Mouse (Mus musculus): ENCODE measurements around the gene Fam160a1. TPM values are rescaled to one million over a fixed set of nuclear protein-coding genes. Genes with fewer than 3 reads are reported as not detected.

Fam160a1 gene
- polyA plus RNA-seq, 1 experiment from 2014 or later: 7.5 TPM

GRCm38 (mm10) chr3:85812010-85812409 lies 5.1 kb downstream of the Fam160a1 start:
- H3K36me3 ChIP-seq (ENCODE audit: control insufficient read depth, insufficient read depth, low read length): no peaks in the 10 kb centered on the region
- no peak for ATAC-seq (ENCODE audit: insufficient read depth, low FRiP score)
- H3K9ac ChIP-seq (ENCODE audit: low read length): no peak overlapping the region
- no peaks in the 10 kb centered on the region for H3K27me3 ChIP-seq (ENCODE audit: control insufficient read depth, insufficient read depth, low read length)
- H3K9me3 ChIP-seq (replicated peaks; ENCODE audit: control insufficient read depth, low read length): no peaks in the 10 kb centered on the region
- no peak overlapping the region for H3K4me3 ChIP-seq (replicated peaks; ENCODE audit: low read length)
- no peak overlapping the region for H3K27ac ChIP-seq (ENCODE audit: low read length)
- H3K4me1 ChIP-seq (ENCODE audit: control insufficient read depth, insufficient read depth, low read length): no peaks in the 10 kb centered on the region
- H3K4me2 ChIP-seq (ENCODE audit: low read depth, low read length): no peak overlapping the region
- 87% methylated on average over 5 of the region's 5 CpGs for WGBS

GRCm38 (mm10) chr3:85793166-85793565 lies 23.9 kb downstream of the Fam160a1 start:
- no peaks in the 10 kb centered on the region for H3K27me3 ChIP-seq (ENCODE audit: control insufficient read depth, insufficient read depth, low read length)
- no peak overlapping the region for H3K9ac ChIP-seq (ENCODE audit: low read length)
- no peaks in the 10 kb centered on the region for H3K9me3 ChIP-seq (replicated peaks; ENCODE audit: control insufficient read depth, low read length)
- no peaks in the 10 kb centered on the region for H3K4me1 ChIP-seq (ENCODE audit: control insufficient read depth, insufficient read depth, low read length)
- WGBS: 34% methylated on average over 1 of the region's 1 CpGs
- H3K4me3 ChIP-seq (replicated peaks; ENCODE audit: low read length): no peak overlapping the region
- no peak for ATAC-seq (ENCODE audit: insufficient read depth, low FRiP score)
- H3K27ac ChIP-seq (ENCODE audit: low read length): no peak overlapping the region
- H3K4me2 ChIP-seq (ENCODE audit: low read depth, low read length): no peak overlapping the region
- H3K36me3 ChIP-seq (ENCODE audit: control insufficient read depth, insufficient read depth, low read length): no peaks in the 10 kb centered on the region

DNA sequence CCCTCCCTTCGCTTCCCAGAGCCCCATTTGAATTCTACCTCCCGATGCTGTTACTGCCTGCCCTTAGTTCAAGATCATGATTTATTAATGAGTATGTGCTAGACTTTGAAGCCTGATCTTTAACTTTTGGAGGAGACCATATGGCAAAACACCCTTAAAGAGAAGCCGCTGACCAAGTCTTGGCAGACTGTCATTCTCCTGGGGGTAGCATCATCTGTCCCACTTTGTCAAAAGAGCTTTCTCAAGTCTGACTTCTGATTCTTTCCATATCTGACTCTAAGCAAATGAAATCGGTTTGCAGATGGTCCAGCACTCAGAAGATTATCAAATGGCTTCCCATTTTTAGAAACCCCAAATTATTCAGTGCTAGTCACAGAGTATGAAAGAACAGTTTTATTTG lies 27.3 kb downstream of the Fam160a1 start:
- Histone ChIP-seq H3K9ac (ENCODE audit: low read length) (no peak overlapping the region), H3K4me2 (ENCODE audit: low read depth, low read length) (no peak overlapping the region), H3K4me1 (ENCODE audit: control insufficient read depth, insufficient read depth, low read length) (no peaks in the 10 kb centered on the region), H3K27me3 (ENCODE audit: control insufficient read depth, insufficient read depth, low read length) (no peaks in the 10 kb centered on the region), H3K27ac (ENCODE audit: low read length) (no peak overlapping the region), H3K36me3 (ENCODE audit: control insufficient read depth, insufficient read depth, low read length) (no peaks in the 10 kb centered on the region), H3K9me3 (replicated peaks; ENCODE audit: control insufficient read depth, low read length) (no peaks in the 10 kb centered on the region), H3K4me3 (replicated peaks; ENCODE audit: low read length) (no peak overlapping the region)
- ATAC-seq (ENCODE audit: insufficient read depth, low FRiP score): no peak
- WGBS: 73% methylated on average over 4 of the region's 4 CpGs

GRCm38 (mm10) chr3:85786501-85786900 lies 30.6 kb downstream of the Fam160a1 start:
- Histone ChIP-seq H3K27me3 (ENCODE audit: control insufficient read depth, insufficient read depth, low read length) (no peaks in the 10 kb centered on the region), H3K4me1 (ENCODE audit: control insufficient read depth, insufficient read depth, low read length) (no peaks in the 10 kb centered on the region), H3K9me3 (replicated peaks; ENCODE audit: control insufficient read depth, low read length) (no peaks in the 10 kb centered on the region), H3K4me3 (replicated peaks; ENCODE audit: low read length) (no peak overlapping the region), H3K9ac (ENCODE audit: low read length) (no peak overlapping the region), H3K36me3 (ENCODE audit: control insufficient read depth, insufficient read depth, low read length) (no peaks in the 10 kb centered on the region), H3K4me2 (ENCODE audit: low read depth, low read length) (no peak overlapping the region), H3K27ac (ENCODE audit: low read length) (no peak overlapping the region)
- 68% methylated on average over 8 of the region's 8 CpGs for WGBS
- ATAC-seq (ENCODE audit: insufficient read depth, low FRiP score): no peak

GRCm38 (mm10) chr3:85780906-85781305 lies 36.2 kb downstream of the Fam160a1 start:
- Histone ChIP-seq H3K9me3 (replicated peaks; ENCODE audit: control insufficient read depth, low read length) (no peaks in the 10 kb centered on the region), H3K4me2 (ENCODE audit: low read depth, low read length) (no peak overlapping the region), H3K36me3 (ENCODE audit: control insufficient read depth, insufficient read depth, low read length) (no peaks in the 10 kb centered on the region), H3K4me1 (ENCODE audit: control insufficient read depth, insufficient read depth, low read length) (no peaks in the 10 kb centered on the region), H3K27ac (ENCODE audit: low read length) (no peak overlapping the region), H3K4me3 (replicated peaks; ENCODE audit: low read length) (no peak overlapping the region), H3K9ac (ENCODE audit: low read length) (no peak overlapping the region), H3K27me3 (ENCODE audit: control insufficient read depth, insufficient read depth, low read length) (no peaks in the 10 kb centered on the region)
- ATAC-seq (ENCODE audit: insufficient read depth, low FRiP score): no peak
- WGBS: 68% methylated on average over 7 of the region's 7 CpGs

GRCm38 (mm10) chr3:85780332-85780731 lies 36.8 kb downstream of the Fam160a1 start:
- Histone ChIP-seq H3K4me3 (replicated peaks; ENCODE audit: low read length) (no peak overlapping the region), H3K9me3 (replicated peaks; ENCODE audit: control insufficient read depth, low read length) (no peaks in the 10 kb centered on the region), H3K27me3 (ENCODE audit: control insufficient read depth, insufficient read depth, low read length) (no peaks in the 10 kb centered on the region), H3K9ac (ENCODE audit: low read length) (no peak overlapping the region), H3K4me1 (ENCODE audit: control insufficient read depth, insufficient read depth, low read length) (no peaks in the 10 kb centered on the region), H3K4me2 (ENCODE audit: low read depth, low read length) (no peak overlapping the region), H3K27ac (ENCODE audit: low read length) (no peak overlapping the region), H3K36me3 (ENCODE audit: control insufficient read depth, insufficient read depth, low read length) (no peaks in the 10 kb centered on the region)
- no peak; the same call in 1 of the 2 replicates for ATAC-seq (ENCODE audit: insufficient read depth, low FRiP score)
- WGBS: 71% methylated on average over 2 of the region's 2 CpGs

DNA sequence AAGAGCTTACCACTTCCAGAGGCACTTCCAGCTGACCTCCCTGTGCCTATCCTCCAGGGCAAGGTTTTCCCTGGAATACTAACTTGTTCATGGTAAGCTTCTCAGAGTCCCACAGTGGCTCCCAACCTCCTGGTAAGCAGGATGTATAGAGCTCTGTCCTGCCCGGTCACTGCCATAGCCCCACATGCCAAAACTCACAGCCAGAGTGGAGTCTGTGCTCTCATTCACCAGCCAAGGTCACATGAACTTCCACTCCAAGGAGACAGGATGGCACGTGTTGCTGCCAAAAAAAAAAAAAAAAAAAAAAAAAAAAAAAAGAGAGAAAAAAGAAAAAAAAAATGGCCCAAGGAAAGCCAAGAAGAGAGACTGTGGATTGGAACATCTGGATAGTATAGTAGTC lies 39.2 kb downstream of the Fam160a1 start:
- no peak overlapping the region for H3K9ac ChIP-seq (ENCODE audit: low read length)
- no peak overlapping the region for H3K4me3 ChIP-seq (replicated peaks; ENCODE audit: low read length)
- no peaks in the 10 kb centered on the region for H3K36me3 ChIP-seq (ENCODE audit: control insufficient read depth, insufficient read depth, low read length)
- no peak overlapping the region for H3K4me2 ChIP-seq (ENCODE audit: low read depth, low read length)
- WGBS: 78% methylated on average over 2 of the region's 2 CpGs
- H3K27me3 ChIP-seq (ENCODE audit: control insufficient read depth, insufficient read depth, low read length): no peaks in the 10 kb centered on the region
- no peak for ATAC-seq (ENCODE audit: insufficient read depth, low FRiP score)
- H3K9me3 ChIP-seq (replicated peaks; ENCODE audit: control insufficient read depth, low read length): no peaks in the 10 kb centered on the region
- H3K27ac ChIP-seq (ENCODE audit: low read length): no peak overlapping the region
- H3K4me1 ChIP-seq (ENCODE audit: control insufficient read depth, insufficient read depth, low read length): no peaks in the 10 kb centered on the region

DNA sequence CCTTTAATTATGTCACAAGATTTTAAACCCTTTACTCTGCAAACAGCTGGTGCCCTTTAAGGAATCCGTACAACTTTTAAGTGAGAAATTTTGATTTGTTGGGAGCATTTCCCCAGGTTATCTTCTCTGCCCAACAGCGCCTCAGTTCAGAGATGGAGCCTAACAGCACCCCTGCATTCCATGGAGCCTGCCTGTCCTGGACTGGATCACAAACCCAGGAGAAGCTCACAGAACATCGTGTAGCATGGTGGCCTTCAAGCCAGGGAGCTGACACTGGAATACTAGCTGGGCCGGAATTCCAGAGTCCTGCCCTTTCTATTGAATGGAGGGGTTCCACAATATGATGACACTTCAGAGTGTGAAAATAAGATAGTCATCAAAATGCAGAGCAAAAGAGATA lies 39.7 kb downstream of the Fam160a1 start:
- Histone ChIP-seq H3K36me3 (ENCODE audit: control insufficient read depth, insufficient read depth, low read length) (no peaks in the 10 kb centered on the region), H3K9me3 (replicated peaks; ENCODE audit: control insufficient read depth, low read length) (no peaks in the 10 kb centered on the region), H3K4me3 (replicated peaks; ENCODE audit: low read length) (no peak overlapping the region), H3K4me2 (ENCODE audit: low read depth, low read length) (no peak overlapping the region), H3K9ac (ENCODE audit: low read length) (no peak overlapping the region), H3K4me1 (ENCODE audit: control insufficient read depth, insufficient read depth, low read length) (no peaks in the 10 kb centered on the region), H3K27me3 (ENCODE audit: control insufficient read depth, insufficient read depth, low read length) (no peaks in the 10 kb centered on the region), H3K27ac (ENCODE audit: low read length) (no peak overlapping the region)
- ATAC-seq (ENCODE audit: insufficient read depth, low FRiP score): no peak
- WGBS: 74% methylated on average over 4 of the region's 4 CpGs

DNA sequence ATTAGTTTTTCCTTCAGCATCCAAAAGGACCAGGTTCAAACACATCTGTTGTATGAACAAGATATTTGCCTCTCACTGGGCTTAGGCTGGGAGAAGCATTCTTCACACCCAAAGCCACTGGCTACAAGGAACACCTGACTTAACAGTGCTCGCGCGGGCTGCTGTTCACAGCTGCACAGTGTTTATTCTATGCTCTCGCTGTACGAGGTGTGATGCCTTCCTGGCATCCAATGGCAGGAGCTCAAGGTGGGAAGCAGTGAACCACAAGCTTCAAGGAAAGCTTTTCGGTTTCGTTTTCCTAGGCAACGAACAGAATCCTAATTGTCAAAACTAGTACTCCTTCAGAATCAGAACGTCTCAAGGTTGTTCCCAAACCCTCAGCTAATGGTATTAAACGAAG lies 40.4 kb downstream of the Fam160a1 start:
- Histone ChIP-seq H3K4me1 (ENCODE audit: control insufficient read depth, insufficient read depth, low read length) (no peaks in the 10 kb centered on the region), H3K4me3 (replicated peaks; ENCODE audit: low read length) (no peak overlapping the region), H3K9me3 (replicated peaks; ENCODE audit: control insufficient read depth, low read length) (no peaks in the 10 kb centered on the region), H3K4me2 (ENCODE audit: low read depth, low read length) (no peak overlapping the region), H3K27me3 (ENCODE audit: control insufficient read depth, insufficient read depth, low read length) (no peaks in the 10 kb centered on the region), H3K36me3 (ENCODE audit: control insufficient read depth, insufficient read depth, low read length) (no peaks in the 10 kb centered on the region), H3K9ac (ENCODE audit: low read length) (no peak overlapping the region), H3K27ac (ENCODE audit: low read length) (no peak overlapping the region)
- WGBS: 53% methylated on average over 10 of the region's 10 CpGs
- ATAC-seq (ENCODE audit: insufficient read depth, low FRiP score): no peak

- Histone ChIP-seq H3K9ac (ENCODE audit: low read length) (no peak overlapping the region), H3K4me1 (ENCODE audit: control insufficient read depth, insufficient read depth, low read length) (no peaks in the 10 kb centered on the region), H3K9me3 (replicated peaks; ENCODE audit: control insufficient read depth, low read length) (no peaks in the 10 kb centered on the region), H3K4me3 (replicated peaks; ENCODE audit: low read length) (no peak overlapping the region), H3K4me2 (ENCODE audit: low read depth, low read length) (no peak overlapping the region), H3K36me3 (ENCODE audit: control insufficient read depth, insufficient read depth, low read length) (no peaks in the 10 kb centered on the region), H3K27me3 (ENCODE audit: control insufficient read depth, insufficient read depth, low read length) (no peaks in the 10 kb centered on the region), H3K27ac (ENCODE audit: low read length) (no peak overlapping the region)
- no peak for ATAC-seq (ENCODE audit: insufficient read depth, low FRiP score)
- 71% methylated on average over 6 of the region's 6 CpGs for WGBS
These were observed 41.0 kb downstream of the Fam160a1 start for GRCm38 (mm10) chr3:85776126-85776525.
